Mouse (Mus musculus) midbrain, postnatal 0 days (tissue): Measurements from ENCODE around the gene Phka2. TPM values are rescaled to one million over a fixed set of nuclear protein-coding genes. Genes with fewer than 3 reads are reported as not detected.

Experiments used
- ATAC-seq: fragments of 200-750 bp; cut with Nextera tagmentation; 2 replicates; pipeline ENCODE4 v1.8.0; 2017; ENCODE audit warnings: moderate number of reproducible peaks, mild to moderate bottlenecking, moderate TSS enrichment, moderate library complexity; ENCODE audit not compliant: low FRiP score
- DNase-seq: peaks from one replicate; pipeline ENCODE4 v3.0.0-alpha.2; 2015; ENCODE audit warnings: low spot score
- H3K27ac ChIP-seq: fragments of 300-500 bp; sonication (generic); 2 replicates; pipeline ENCODE4 v1.5.1; 2014; ENCODE audit warnings: low read depth, mild to moderate bottlenecking, low read length, mixed read lengths
- H3K27me3 ChIP-seq: fragments of 300-500 bp; sonication (generic); 2 replicates; pipeline ENCODE4 v1.6.1; 2014; ENCODE audit warnings: low read length, control low read depth, mixed read lengths; ENCODE audit not compliant: insufficient read depth
- H3K36me3 ChIP-seq: fragments of 300-500 bp; sonication (generic); 2 replicates; pipeline ENCODE4 v1.6.1; 2014; ENCODE audit warnings: low read length, control low read depth, mixed read lengths; ENCODE audit not compliant: insufficient read depth
- H3K4me1 ChIP-seq: fragments of 300-500 bp; sonication (generic); 2 replicates; pipeline ENCODE4 v1.6.1; 2014; ENCODE audit warnings: mild to moderate bottlenecking, control low read depth, antibody characterized with exemption, low read length, mixed read lengths; ENCODE audit not compliant: insufficient read depth
- H3K4me2 ChIP-seq: fragments of 300-500 bp; sonication (generic); 2 replicates; pipeline ENCODE4 v1.6.1; 2014; ENCODE audit warnings: low read depth, mild to moderate bottlenecking, low read length, mixed read lengths; ENCODE audit not compliant: poor library complexity, severe bottlenecking
- H3K4me3 ChIP-seq: fragments of 300-500 bp; sonication (generic); 2 replicates; pipeline ENCODE4 v1.5.1; 2014; ENCODE audit warnings: low read depth, mild to moderate bottlenecking, low read length, moderate library complexity
- H3K9ac ChIP-seq: fragments of 300-500 bp; sonication (generic); replicated peaks from 2 replicates; pipeline ENCODE4 v1.6.1; 2014; ENCODE audit warnings: mild to moderate bottlenecking, low read length, moderate library complexity, mixed read lengths; ENCODE audit not compliant: poor library complexity, severe bottlenecking
- H3K9me3 ChIP-seq: fragments of 300-500 bp; sonication (generic); 2 replicates; pipeline ENCODE4 v1.6.1; 2016; ENCODE audit warnings: low read length, control low read depth
- CTCF ChIP-seq: IDR thresholded peaks from 2 replicates; pipeline ENCODE4 v1.5.1; 2016; ENCODE audit warnings: antibody characterized with exemption, mild to moderate bottlenecking
- WGBS: fragments of 180-500 bp; shearing (Covaris S2); extraction: QIAGEN DNeasy Blood & Tissue Kit; methylation state at CpG from one replicate; pipeline ENCODE4 v1.1.7; 2014; 5-methylcytosine and 5-hydroxymethylcytosine counted together
- polyA plus RNA-seq: library from polyadenylated mRNA; unstranded; fragments of >200 nt; fragmentation: Nextera tagmentation; extraction: Ambion mirVana; gene quantifications from 2 replicates; pipeline ENCODE4 v1.2.1, GENCODE M21; 2015
- total RNA-seq: library from RNA; depleted of rRNA; stranded (reverse); fragments of >200 nt; gene quantifications from 2 replicates; pipeline ENCODE4 v1.2.3, GENCODE M21; 2014

The Phka2 gene
- total and polyA plus RNA-seq, 2 experiments from 2014 or later: 6.3 to 19.3 TPM

DNA sequence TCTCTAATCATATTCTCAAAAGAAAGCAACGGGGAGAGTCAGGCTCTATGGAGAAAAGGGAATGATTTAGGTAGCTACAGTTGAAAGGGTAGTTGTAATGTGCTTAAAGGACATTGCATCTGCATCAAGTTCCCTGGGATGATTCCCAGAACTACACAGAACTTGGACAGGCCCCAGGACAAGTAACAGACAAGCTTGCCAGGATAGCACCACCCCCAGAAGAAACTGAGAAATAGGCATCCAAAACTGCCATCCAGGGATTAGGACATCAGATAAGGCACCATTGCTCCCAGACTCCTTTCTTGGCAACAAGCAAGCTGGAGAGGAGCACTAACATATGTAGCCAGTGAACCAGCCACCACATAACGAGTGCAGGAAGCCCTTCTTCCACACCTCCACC is 40.8 kb downstream of the Phka2 start:
- ATAC-seq (no peak), DNase-seq (no peak)
- H3K4me1 ChIP-seq: no peaks in the 10 kb centered on the region
- H3K9ac ChIP-seq: no peak overlapping the region
- H3K9me3 ChIP-seq: no peaks in the 10 kb centered on the region
- no peak for TF ChIP-seq CTCF
- H3K36me3 ChIP-seq: no peaks in the 10 kb centered on the region
- no peak overlapping the region for H3K4me3 ChIP-seq
- H3K4me2 ChIP-seq: no peak overlapping the region
- no peak overlapping the region for H3K27ac ChIP-seq
- 69% methylated on average over 2 of the region's 2 CpGs for WGBS
- no peaks in the 10 kb centered on the region for H3K27me3 ChIP-seq

DNA sequence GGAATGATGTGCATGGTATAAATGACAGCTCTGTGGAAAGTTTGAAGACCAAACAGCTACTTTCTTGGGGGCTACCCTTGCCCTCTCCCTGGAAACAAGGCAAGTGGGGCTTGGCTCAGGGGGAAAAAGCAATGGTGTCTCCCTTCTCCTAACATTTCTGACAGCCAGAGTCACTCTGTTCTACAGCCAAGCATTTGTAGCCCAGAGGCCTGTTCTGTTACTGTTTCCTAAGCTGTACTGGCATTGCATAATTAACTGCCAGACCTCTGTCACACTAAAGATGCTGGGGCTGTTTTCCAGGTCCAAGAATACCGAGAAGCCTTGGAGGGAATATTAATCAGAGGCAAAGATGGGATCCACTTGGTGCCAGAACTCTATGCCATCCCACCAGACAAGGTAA is 46.9 kb downstream of the Phka2 start:
- Histone ChIP-seq H3K4me2 (no peak overlapping the region), H3K9ac (no peak overlapping the region), H3K36me3 (no peaks in the 10 kb centered on the region), H3K27me3 (0 out of 2 replicates have a peak, but pooled peaks cover 5% of the 10 kb centered on the region), H3K4me1 (no peaks in the 10 kb centered on the region), H3K9me3 (no peaks in the 10 kb centered on the region), H3K27ac (no peak overlapping the region), H3K4me3 (no peak overlapping the region)
- no peak for TF ChIP-seq CTCF
- WGBS: 57% methylated on average over 1 of the region's 1 CpGs
- ATAC-seq (no peak), DNase-seq (no peak)

DNA sequence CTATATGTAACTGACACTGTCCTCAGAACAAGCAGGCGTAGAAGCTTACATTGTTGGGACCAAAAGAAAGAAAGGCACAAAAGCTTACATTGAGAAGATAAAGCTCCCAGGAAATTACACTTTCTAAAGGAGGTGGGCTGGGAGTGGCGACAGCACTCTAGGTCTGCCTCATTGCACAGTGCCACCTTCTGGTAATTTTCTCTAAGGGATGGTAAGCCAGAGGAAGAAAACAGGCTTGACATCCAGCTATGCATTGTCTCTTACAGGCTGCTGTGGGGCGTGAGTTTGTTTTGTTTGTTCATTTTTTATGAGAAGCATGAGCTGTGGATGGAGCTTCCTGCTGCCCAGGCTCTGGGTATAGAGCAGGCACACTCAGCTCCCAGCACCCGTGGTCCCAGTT is 50.1 kb downstream of the Phka2 start:
- peak; percentile 5 for DNase-seq
- Histone ChIP-seq H3K9ac (no peak overlapping the region), H3K4me3 (no peak overlapping the region), H3K27me3 (0 out of 2 replicates have a peak, but pooled peaks cover 5% of the 10 kb centered on the region), H3K27ac (no peak overlapping the region), H3K36me3 (no peaks in the 10 kb centered on the region), H3K4me1 (no peaks in the 10 kb centered on the region), H3K9me3 (no peaks in the 10 kb centered on the region), H3K4me2 (no peak overlapping the region)
- WGBS: 52% methylated on average over 4 of the region's 4 CpGs
- no peak for ATAC-seq
- TF ChIP-seq CTCF: peak; percentile 64

DNA sequence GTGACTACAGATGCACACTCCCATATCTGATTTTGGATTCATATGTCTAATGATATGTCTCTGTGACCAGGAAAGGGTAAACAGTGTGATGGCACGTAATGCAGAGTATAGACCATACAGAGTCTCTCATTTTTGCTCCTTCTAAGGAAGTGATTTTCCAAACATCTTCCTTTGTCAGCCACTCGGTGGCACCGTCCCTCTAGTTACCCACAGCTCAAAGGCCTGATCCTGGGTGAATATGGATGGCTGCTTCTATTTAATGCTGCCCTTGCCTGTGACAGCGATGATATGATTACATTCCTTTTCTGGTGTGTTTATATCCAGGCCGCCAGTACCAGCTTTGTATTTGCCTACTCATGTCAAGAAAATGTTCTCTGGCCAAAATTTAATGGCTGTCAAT is 81.6 kb downstream of the Phka2 start:
- TF ChIP-seq CTCF: peak; percentile 64
- ATAC-seq (no peak), DNase-seq (peak; percentile 33)

DNA sequence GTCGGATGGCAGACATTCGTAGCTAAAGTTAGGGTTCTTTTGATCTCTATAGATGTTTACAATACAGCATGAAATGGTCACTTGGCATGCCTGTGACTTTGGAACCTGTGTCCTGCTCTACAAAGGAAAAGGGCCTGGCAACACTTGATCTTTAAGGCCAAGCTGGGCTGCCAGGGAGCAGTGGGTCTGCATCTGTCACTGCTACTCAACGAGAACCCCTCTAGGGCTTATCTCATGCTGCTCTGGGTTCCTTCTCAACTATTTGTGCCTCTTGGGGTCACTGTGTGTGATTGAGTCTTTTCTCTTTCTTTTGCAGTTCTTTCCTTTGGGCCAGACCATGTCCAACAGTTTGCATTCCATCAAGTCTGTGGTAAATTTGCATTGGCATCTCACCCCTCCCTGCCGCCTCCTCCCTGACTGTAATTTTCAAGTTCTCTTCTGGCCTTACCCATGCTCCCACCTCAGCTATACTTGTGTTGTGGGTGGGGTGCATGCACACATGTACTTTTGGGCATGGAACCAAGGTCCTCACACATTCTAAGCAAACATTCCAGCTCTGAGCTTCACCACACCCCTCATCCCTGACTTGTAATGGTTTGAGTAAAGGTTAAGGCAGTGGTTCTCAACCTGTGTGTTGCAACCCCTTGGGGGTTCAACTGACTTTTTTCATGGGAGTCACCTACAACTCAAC is 82.3 kb downstream of the Phka2 start:
- Histone ChIP-seq H3K4me2 (no peak overlapping the region), H3K9me3 (no peaks in the 10 kb centered on the region), H3K9ac (no peak overlapping the region), H3K27ac (no peak overlapping the region), H3K27me3 (peaks cover 3% of the 10 kb centered on the region; the same call in 1 of the 2 replicates), H3K4me1 (no peaks in the 10 kb centered on the region), H3K4me3 (no peak overlapping the region), H3K36me3 (no peaks in the 10 kb centered on the region)
- TF ChIP-seq CTCF: no peak
- WGBS: 90% methylated on average over 4 of the region's 4 CpGs
- ATAC-seq: no peak
- DNase-seq: no peak

More for the DNA sequence above, 81.6 kb downstream of the Phka2 start:
- peaks cover 3% of the 10 kb centered on the region; the same call in 1 of the 2 replicates for H3K27me3 ChIP-seq
- H3K27ac ChIP-seq: no peak overlapping the region
- H3K9me3 ChIP-seq: no peaks in the 10 kb centered on the region
- H3K36me3 ChIP-seq: no peaks in the 10 kb centered on the region
- H3K4me1 ChIP-seq: no peaks in the 10 kb centered on the region
- 61% methylated on average over 5 of the region's 5 CpGs for WGBS
- H3K9ac ChIP-seq: no peak overlapping the region
- H3K4me3 ChIP-seq: no peak overlapping the region
- H3K4me2 ChIP-seq: no peak overlapping the region

DNA sequence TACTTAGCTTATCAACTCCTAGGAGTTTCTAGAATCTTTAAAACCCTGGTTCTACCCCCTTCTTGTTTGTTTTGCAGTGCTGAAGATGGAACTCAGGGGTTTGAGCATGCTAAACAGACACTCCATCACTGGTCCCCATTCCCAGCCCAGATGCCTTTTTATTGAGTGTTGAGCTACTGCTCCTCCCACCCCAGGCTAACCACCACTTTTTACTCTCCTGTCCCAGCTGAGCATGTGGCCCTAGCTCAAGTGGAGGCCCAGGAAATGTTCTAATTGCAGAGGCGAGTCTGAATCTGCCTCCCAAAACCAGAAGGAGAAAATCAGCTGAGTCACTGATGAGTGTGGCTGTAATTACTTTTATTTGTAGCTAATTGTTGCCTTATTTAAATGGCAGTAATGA is 83.1 kb downstream of the Phka2 start:
- no peak for TF ChIP-seq CTCF
- Histone ChIP-seq H3K4me3 (no peak overlapping the region), H3K36me3 (no peaks in the 10 kb centered on the region), H3K4me2 (no peak overlapping the region), H3K27ac (no peak overlapping the region), H3K4me1 (no peaks in the 10 kb centered on the region), H3K27me3 (peaks cover 3% of the 10 kb centered on the region; the same call in 1 of the 2 replicates), H3K9ac (no peak overlapping the region), H3K9me3 (no peaks in the 10 kb centered on the region)
- no peak for DNase-seq
- 67% methylated on average over 1 of the region's 1 CpGs for WGBS
- ATAC-seq: no peak
